Mouse (Mus musculus) E14TG2a.4 (cell line): Measurements from ENCODE around the gene Gbp7.
A peak's percentile ranks its signal among the peaks of the same experiment; 100 is the strongest.
"Not testable (repeated sequence)": the region's sequence is repeated elsewhere in the genome, so short reads cannot be mapped to it uniquely, and the experiment has no call there.

Source experiments
- H3K27me3 ChIP-seq: 2 replicates; pipeline ENCODE4 v1.6.1; 2014; ENCODE audit warnings: low read length, control low read depth; ENCODE audit not compliant: insufficient read depth
- H3K36me3 ChIP-seq: 2 replicates; pipeline ENCODE4 v1.6.1; 2014; ENCODE audit warnings: low read length, control low read depth; ENCODE audit not compliant: insufficient read depth
- H3K4me1 ChIP-seq: replicated peaks from 2 replicates; pipeline ENCODE4 v1.6.1; 2014; ENCODE audit warnings: low read depth, low read length, control low read depth
- H3K4me3 ChIP-seq: replicated peaks from 2 replicates; pipeline ENCODE4 v1.5.1; 2014; ENCODE audit warnings: mild to moderate bottlenecking, low read length
- H3K9me3 ChIP-seq: 2 replicates; pipeline ENCODE4 v1.6.1; 2014; ENCODE audit warnings: low read length, control low read depth
- CTCF ChIP-seq: conservative IDR thresholded peaks from 2 replicates; pipeline ENCODE4 v1.5.1; 2014; ENCODE audit warnings: low read length
- NANOG ChIP-seq: IDR thresholded peaks from 2 replicates; pipeline ENCODE4 v1.6.1; 2014; ENCODE audit warnings: borderline replicate concordance, low read length, mixed read lengths
- POU5F1 ChIP-seq: IDR thresholded peaks from 2 replicates; pipeline ENCODE4 v1.6.1; 2014; ENCODE audit warnings: low read length, borderline replicate concordance

The Gbp7 gene

GRCm38 (mm10) chr3:142555623-142556022, 25.5 kb downstream of the Gbp7 start:
- Histone ChIP-seq H3K27me3 (peaks cover 6% of the 10 kb centered on the region; the same call in 1 of the 2 replicates), H3K4me3 (peak overlapping the region; percentile 24; the same call in 1 of the 2 replicates), H3K4me1 (peaks cover 3% of the 10 kb centered on the region; the same call in 1 of the 2 replicates), H3K9me3 (no peaks in the 10 kb centered on the region), H3K36me3 (no peaks in the 10 kb centered on the region)
- TF ChIP-seq POU5F1: no peak
- no peak for TF ChIP-seq NANOG
- no peak for TF ChIP-seq CTCF

GRCm38 (mm10) chr3:142559632-142560228, 29.6 kb downstream of the Gbp7 start, which contains the start of gene Gbp3:
TSS of gene Gbp3 (plus strand) at chr3:142560026.
- Histone ChIP-seq H3K9me3 (no peaks in the 10 kb centered on the region), H3K4me1 (peaks cover 3% of the 10 kb centered on the region; the same call in 1 of the 2 replicates), H3K36me3 (no peaks in the 10 kb centered on the region), H3K27me3 (peaks cover 6% of the 10 kb centered on the region; the same call in 1 of the 2 replicates), H3K4me3 (peak within 1 kb of the TSS; percentile 45; the same call in 1 of the 2 replicates)
- TF ChIP-seq POU5F1 (no peak), NANOG (no peak), CTCF (no peak)

GRCm38 (mm10) chr3:142560296-142560948, 30.3 kb downstream of the Gbp7 start:
- H3K27me3 ChIP-seq: peaks cover 6% of the 10 kb centered on the region; the same call in 1 of the 2 replicates
- peaks cover 3% of the 10 kb centered on the region; the same call in 1 of the 2 replicates for H3K4me1 ChIP-seq
- peak overlapping the region; percentile 45; the same call in 1 of the 2 replicates for H3K4me3 ChIP-seq
- no peaks in the 10 kb centered on the region for H3K9me3 ChIP-seq
- no peak for TF ChIP-seq POU5F1
- peak; percentile 93 for TF ChIP-seq CTCF
- no peaks in the 10 kb centered on the region for H3K36me3 ChIP-seq

GRCm38 (mm10) chr3:142561045-142561646, 31.0 kb downstream of the Gbp7 start:
- no peak overlapping the region for H3K4me3 ChIP-seq
- H3K36me3 ChIP-seq: no peaks in the 10 kb centered on the region
- TF ChIP-seq NANOG (no peak), POU5F1 (no peak), CTCF (no peak)
- H3K27me3 ChIP-seq: peaks cover 6% of the 10 kb centered on the region; the same call in 1 of the 2 replicates
- H3K4me1 ChIP-seq: peaks cover 3% of the 10 kb centered on the region; the same call in 1 of the 2 replicates
- no peaks in the 10 kb centered on the region for H3K9me3 ChIP-seq

GRCm38 (mm10) chr3:142561666-142562065, 31.5 kb downstream of the Gbp7 start:
- H3K9me3 ChIP-seq: no peaks in the 10 kb centered on the region
- peaks cover 6% of the 10 kb centered on the region; the same call in 1 of the 2 replicates for H3K27me3 ChIP-seq
- peaks cover 3% of the 10 kb centered on the region; the same call in 1 of the 2 replicates for H3K4me1 ChIP-seq
- TF ChIP-seq POU5F1 (no peak), NANOG (no peak), CTCF (no peak)
- H3K36me3 ChIP-seq: no peaks in the 10 kb centered on the region
- no peak overlapping the region for H3K4me3 ChIP-seq

GRCm38 (mm10) chr3:142567490-142567889, 37.3 kb downstream of the Gbp7 start:
- not testable (repeated sequence) for H3K9me3 ChIP-seq

GRCm38 (mm10) chr3:142570738-142571137, 40.6 kb downstream of the Gbp7 start:
- no peak for TF ChIP-seq CTCF
- TF ChIP-seq NANOG: no peak
- no peak for TF ChIP-seq POU5F1
- no peaks in the 10 kb centered on the region for H3K4me1 ChIP-seq
- no peaks in the 10 kb centered on the region for H3K36me3 ChIP-seq
- no peaks in the 10 kb centered on the region for H3K9me3 ChIP-seq
- H3K4me3 ChIP-seq: no peak overlapping the region
- no peaks in the 10 kb centered on the region for H3K27me3 ChIP-seq

More at GRCm38 (mm10) chr3:142567490-142567889, 37.3 kb downstream of the Gbp7 start:
- not testable (repeated sequence) for H3K4me1 ChIP-seq, H3K36me3 ChIP-seq, H3K27me3 ChIP-seq, H3K4me3 ChIP-seq

- H3K4me1 ChIP-seq: no peaks in the 10 kb centered on the region
- no peaks in the 10 kb centered on the region for H3K27me3 ChIP-seq
- H3K9me3 ChIP-seq: no peaks in the 10 kb centered on the region
- H3K36me3 ChIP-seq: no peaks in the 10 kb centered on the region
- TF ChIP-seq POU5F1 (no peak), CTCF (no peak), NANOG (no peak)
- no peak overlapping the region for H3K4me3 ChIP-seq
Measured at GRCm38 (mm10) chr3:142577108-142577507, 47.0 kb downstream of the Gbp7 start.

GRCm38 (mm10) chr3:142578342-142578741, 48.2 kb downstream of the Gbp7 start:
- H3K27me3 ChIP-seq: no peaks in the 10 kb centered on the region
- no peaks in the 10 kb centered on the region for H3K36me3 ChIP-seq
- no peaks in the 10 kb centered on the region for H3K4me1 ChIP-seq
- TF ChIP-seq POU5F1 (no peak), CTCF (no peak), NANOG (no peak)
- no peaks in the 10 kb centered on the region for H3K9me3 ChIP-seq
- H3K4me3 ChIP-seq: no peak overlapping the region
